20 mouse cellular contexts compared by ENCODE assay signal in genomic region chr8:120167136-120167535, GRCm38 (mm10). TPM values are rescaled to one million over a fixed set of nuclear protein-coding genes. Genes with fewer than 3 reads are reported as not detected.
DNase-seq lines count a peak whose midpoint lies in the region; ATAC-seq and TF ChIP-seq lines count a peak whose summit lies in the region.
"Had no signal": no experiment of that assay in that cellular context is flagged by ENCODE, and none has a peak within 500 bp of the region (broad histone marks: within the 10 kb centered on the region; RNA-seq: fewer than 3 reads in every experiment).

No protein-coding gene starts in this region.

- peaks cover 30% of the 10 kb centered on the region for H3K4me1 ChIP-seq in cerebellum, adult 2 months (ENCODE audit: control insufficient read depth, insufficient read depth, low read length)
- H3K4me1 ChIP-seq in limb, embryonic 10.5 days: peaks cover 29% of the 10 kb centered on the region
- H3K4me1 ChIP-seq in midbrain, embryonic 15.5 days: peaks cover 21% of the 10 kb centered on the region

- no peak overlapping the region for H3K4me2 ChIP-seq in midbrain, embryonic 15.5 days
- H3K4me2 ChIP-seq: embryonic facial prominence, embryonic 13.5 days; heart, embryonic 13.5 days; hindbrain, embryonic 15.5 days had no signal

- no peak overlapping the region for H3K27ac ChIP-seq in cerebellum, adult 2 months (ENCODE audit: insufficient read depth, low read length)
- H3K27ac ChIP-seq in limb, embryonic 10.5 days: 0 out of 2 replicates have a peak overlapping the region, but pooled peaks have one; percentile 15
- H3K27ac ChIP-seq in midbrain, embryonic 15.5 days: no peak overlapping the region
- H3K27ac ChIP-seq: embryonic facial prominence, embryonic 13.5 days; heart, embryonic 13.5 days; hindbrain, embryonic 15.5 days had no signal

- whole genome bisulfite sequencing in cerebellum, adult 2 months: 8% methylated on average over 8 of the region's 8 CpGs
- 83% methylated on average over 8 of the region's 8 CpGs for WGBS in limb, embryonic 10.5 days
- 80% methylated on average over 8 of the region's 8 CpGs for WGBS in midbrain, embryonic 15.5 days

- TF ChIP-seq CTCF in cerebellum, adult 2 months (IDR thresholded peaks at IDR 0.05; ENCODE audit: borderline replicate concordance, insufficient read depth, low read depth, low read length): no peak

- H3K9me3 ChIP-seq in limb, embryonic 10.5 days (replicated peaks): no peaks in the 10 kb centered on the region
- H3K9me3 ChIP-seq in midbrain, embryonic 15.5 days: no peaks in the 10 kb centered on the region
- H3K9me3 ChIP-seq: embryonic facial prominence, embryonic 13.5 days; forebrain, embryonic 12.5 days; heart, embryonic 13.5 days; hindbrain, embryonic 15.5 days had no signal

- no peak overlapping the region for H3K9ac ChIP-seq in midbrain, embryonic 15.5 days
- H3K9ac ChIP-seq: embryonic facial prominence, embryonic 13.5 days; forebrain, embryonic 12.5 days; heart, embryonic 13.5 days; hindbrain, embryonic 15.5 days had no signal

- no peaks in the 10 kb centered on the region for H3K36me3 ChIP-seq in limb, embryonic 10.5 days
- no peaks in the 10 kb centered on the region for H3K36me3 ChIP-seq in midbrain, embryonic 15.5 days (replicated peaks)
- H3K36me3 ChIP-seq: embryonic facial prominence, embryonic 13.5 days; forebrain, embryonic 12.5 days; heart, embryonic 13.5 days; hindbrain, embryonic 15.5 days had no signal

- DNase-seq in cerebellum, adult 11 months: peak; percentile 69
- DNase-seq in cerebellum, adult 2 months: peak; percentile 76 to 81
- peak; percentile 81 to 85 for DNase-seq in cerebellum, postnatal 10 days
- no peak for DNase-seq in limb, embryonic 10.5 days (ENCODE audit: low spot score)
- DNase-seq in adrenal gland, postnatal 14 days: no peak
- DNase-seq: adrenal gland, postnatal 36 days; gastrocnemius, postnatal 14 days; heart, postnatal 36 days; kidney, adult 2 months had no signal

- no peak overlapping the region for H3K4me3 ChIP-seq in cerebellum, adult 2 months (replicated peaks; ENCODE audit: insufficient read depth, low read depth, low read length)
- H3K4me3 ChIP-seq in limb, embryonic 10.5 days: no peak overlapping the region
- H3K4me3 ChIP-seq in midbrain, embryonic 15.5 days: no peak overlapping the region
- H3K4me3 ChIP-seq: embryonic facial prominence, embryonic 13.5 days; forebrain, embryonic 12.5 days; heart, embryonic 13.5 days; hindbrain, embryonic 15.5 days had no signal

- TF ChIP-seq POLR2A in cerebellum, adult 2 months (IDR thresholded peaks at IDR 0.05; ENCODE audit: borderline replicate concordance, insufficient read depth, low read length): no peak

- ATAC-seq in cerebellum, adult (ENCODE audit: insufficient number of reproducible peaks, low FRiP score, low TSS enrichment): no peak
- ATAC-seq in midbrain, embryonic 15.5 days (replicated peaks): no peak
- ATAC-seq: intestine, embryonic 16.5 days had no signal

- no peaks in the 10 kb centered on the region for H3K27me3 ChIP-seq in cerebellum, adult 2 months (ENCODE audit: control insufficient read depth, insufficient read depth, low read length)
- peaks cover 61% of the 10 kb centered on the region for H3K27me3 ChIP-seq in limb, embryonic 10.5 days (ENCODE audit: low read depth, poor library complexity, severe bottlenecking)
- 0 out of 2 replicates have a peak, but pooled peaks cover 2% of the 10 kb centered on the region for H3K27me3 ChIP-seq in midbrain, embryonic 15.5 days (replicated peaks)
- H3K27me3 ChIP-seq: hindbrain, embryonic 15.5 days had no signal

RNA-seq across cellular contexts. Expression of gene Fam92b, which starts 10.1 kb away (rescaled TPM):
- polyA plus RNA-seq in cerebellum, adult 2 months (2012; rRNA removed): 1.8 and 3.3 TPM in 2 replicates
- 0.16 TPM in 1 of 2 replicates, not detected in the other for polyA plus RNA-seq in limb, embryonic 10.5 days (2016; fragmentation: Nextera tagmentation; extraction: Ambion mirVana)
- 2.1 and 2.2 TPM in 2 replicates for polyA plus RNA-seq in midbrain, embryonic 15.5 days (2015; fragmentation: Nextera tagmentation; extraction: Ambion mirVana)
- 1.0 and 1.1 TPM in 2 replicates for total RNA-seq in adrenal gland, postnatal 14 days (2021)
- total RNA-seq: gastrocnemius, postnatal 14 days; granulocyte monocyte progenitor cell, adult 5-6 weeks; heart, postnatal 36 days; MEL had no signal
- polyA plus RNA-seq: C2C12; heart, embryonic 13.5 days; heart, postnatal 0 days; kidney, adult 2 months had no signal

RNA-seq across cellular contexts. Expression of gene 6430548M08Rik, which starts 53.2 kb away (rescaled TPM):
- 175 and 188 TPM in 2 replicates for polyA plus RNA-seq in cerebellum, adult 2 months (2012; rRNA removed)
- 1.7 and 2.2 TPM in 2 replicates for polyA plus RNA-seq in limb, embryonic 10.5 days (2016; fragmentation: Nextera tagmentation; extraction: Ambion mirVana)
- 33.6 and 35.7 TPM in 2 replicates for polyA plus RNA-seq in midbrain, embryonic 15.5 days (2015; fragmentation: Nextera tagmentation; extraction: Ambion mirVana)
- 58.4 and 60.7 TPM in 2 replicates for total RNA-seq in adrenal gland, postnatal 14 days (2021)

Comparison
In these comparisons a context has a peak if more than half of its experiments do, and no peak if none do; other contexts are left out.
1. DNase-seq: peak in cerebellum, adult 11 months (single experiment), cerebellum, adult 2 months (2 of 2) and cerebellum, postnatal 10 days (2 of 2); none in limb, embryonic 10.5 days (single experiment) and adrenal gland, postnatal 14 days (single experiment).
2. RNA of gene 6430548M08Rik, which starts 53.2 kb away (polyA plus RNA-seq): 175 to 188 TPM in cerebellum, adult 2 months and 33.6 to 35.7 TPM in midbrain, embryonic 15.5 days; 1.7 to 2.2 TPM in limb, embryonic 10.5 days; every median in the first group is over 10 times any median in the second.